Mouse (Mus musculus): ENCODE results near the gene Rnf133.

GRCm38 (mm10) chr6:23655036-23655435 is 4.9 kb upstream of the Rnf133 start, which contains the start of gene Rnf148:
- TF ChIP-seq CTCF (IDR thresholded peaks at IDR 0.05; ENCODE audit: low read depth): no peak
- no peak for TF ChIP-seq EP300 (optimal IDR thresholded peaks at IDR 0.05)
